Mouse (Mus musculus): ENCODE data around the gene Wdr35. TPM values are rescaled to one million over a fixed set of nuclear protein-coding genes. Genes with fewer than 3 reads are reported as not detected.
"Not testable (repeated sequence)": the region's sequence is repeated elsewhere in the genome, so short reads cannot be mapped to it uniquely, and the experiment has no call there.

Gene Wdr35
- 12.8 and 14.4 TPM in 2 replicates for polyA plus RNA-seq (2014; fragmentation: Nextera tagmentation; extraction: Ambion mirVana)

- Histone ChIP-seq H3K9ac (ENCODE audit: low read length) (peak within 1 kb of the TSS; percentile 77), H3K27me3 (ENCODE audit: control insufficient read depth, insufficient read depth, low read length) (no peaks in the 10 kb centered on the region), H3K4me1 (ENCODE audit: control insufficient read depth in 2 of 2, insufficient read depth in 2 of 2, low read length in 2 of 2) (peaks cover 5 to 15% of the 10 kb centered on the region in 2 experiments), H3K9me3 (ENCODE audit: control insufficient read depth, low read length) (no peaks in the 10 kb centered on the region), H3K4me2 (ENCODE audit: low read length) (peak within 1 kb of the TSS; percentile 97), H3K4me3 (ENCODE audit: control insufficient read depth in 1 of 2, insufficient read depth in 1 of 2, low read depth in 1 of 2, low read length in 2 of 2) (peak within 1 kb of the TSS; percentile 80 to 84), H3K36me3 (ENCODE audit: control insufficient read depth, insufficient read depth, low read length) (peaks cover 10% of the 10 kb centered on the region), H3K27ac (replicated peaks in 1 of 2; ENCODE audit: control insufficient read depth in 1 of 2, insufficient read depth in 1 of 2, low read depth in 2 of 2, low read length in 2 of 2) (peak within 1 kb of the TSS in 1 of 2 experiments; percentile 46; a peak in 1 of 4 replicates)
- WGBS: under 1% methylated on average over 44 of the region's 45 CpGs
- peak; percentile 59; the same call in 1 of the 2 replicates for ATAC-seq (ENCODE audit: insufficient number of reproducible peaks, insufficient read depth, low FRiP score, low read depth)
Observed at GRCm38 (mm10) chr12:8973820-8974465, at the start of gene Wdr35. TSS of gene Wdr35 (plus strand) at chr12:8973892.

DNA sequence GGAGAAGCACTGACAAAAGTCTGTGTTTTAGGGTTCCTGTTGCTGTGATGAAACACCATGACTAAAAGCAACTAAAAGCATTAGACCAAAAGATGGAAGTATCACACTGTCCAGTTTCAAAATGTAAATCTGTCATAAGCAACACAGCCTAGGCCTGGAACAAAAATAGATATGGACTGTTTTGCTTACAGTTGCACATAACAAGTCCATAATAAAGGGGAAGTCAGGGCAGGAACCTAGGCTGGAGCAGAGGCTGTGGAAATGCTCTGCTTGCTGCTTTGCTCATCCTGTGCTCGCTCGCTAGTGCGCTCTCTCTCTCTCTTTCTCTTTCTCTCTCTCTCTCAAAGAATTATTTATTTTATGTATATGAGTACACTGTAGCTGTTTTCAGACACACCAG is 46.0 kb upstream of the Wdr35 start:
- Histone ChIP-seq H3K4me1 (ENCODE audit: control insufficient read depth in 2 of 2, insufficient read depth in 2 of 2, low read length in 2 of 2) (peaks cover 7 to 60% of the 10 kb centered on the region in 2 experiments), H3K27me3 (ENCODE audit: control insufficient read depth, insufficient read depth, low read length) (no peaks in the 10 kb centered on the region), H3K27ac (replicated peaks in 1 of 2; ENCODE audit: control insufficient read depth in 1 of 2, insufficient read depth in 1 of 2, low read depth in 2 of 2, low read length in 2 of 2) (no peak overlapping the region), H3K4me3 (ENCODE audit: control insufficient read depth in 1 of 2, insufficient read depth in 1 of 2, low read depth in 1 of 2, low read length in 2 of 2) (no peak overlapping the region), H3K4me2 (ENCODE audit: low read length) (no peak overlapping the region), H3K9ac (ENCODE audit: low read length) (no peak overlapping the region), H3K36me3 (ENCODE audit: control insufficient read depth, insufficient read depth, low read length) (peaks cover 28% of the 10 kb centered on the region), H3K9me3 (ENCODE audit: control insufficient read depth, low read length) (no peaks in the 10 kb centered on the region)
- 83% methylated on average over 3 of the region's 3 CpGs for WGBS
- ATAC-seq (ENCODE audit: insufficient number of reproducible peaks, insufficient read depth, low FRiP score, low read depth): no peak

DNA sequence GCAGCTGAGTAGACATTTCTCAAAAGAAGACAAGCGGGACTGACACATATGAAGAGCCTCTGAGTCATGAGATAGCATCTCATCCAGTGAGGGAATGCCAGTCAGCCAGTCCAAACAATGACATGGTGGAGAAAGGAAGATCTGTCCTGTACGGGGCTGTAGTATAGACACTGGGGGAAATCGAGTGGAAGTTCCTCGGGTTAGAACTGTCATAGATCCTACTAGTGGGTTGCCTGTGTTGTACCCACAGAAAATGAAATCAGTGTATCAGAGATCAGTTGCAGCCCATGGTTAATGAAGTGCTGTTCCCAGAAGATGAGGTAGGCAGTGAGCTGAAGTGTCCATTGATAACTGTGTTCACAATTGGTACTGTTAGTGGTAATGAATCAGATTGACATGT is 44.9 kb upstream of the Wdr35 start:
- no peaks in the 10 kb centered on the region for H3K9me3 ChIP-seq (ENCODE audit: control insufficient read depth, low read length)
- H3K27me3 ChIP-seq (ENCODE audit: control insufficient read depth, insufficient read depth, low read length): no peaks in the 10 kb centered on the region
- no peak overlapping the region for H3K27ac ChIP-seq (replicated peaks in 1 of 2; ENCODE audit: control insufficient read depth in 1 of 2, insufficient read depth in 1 of 2, low read depth in 2 of 2, low read length in 2 of 2)
- H3K9ac ChIP-seq (ENCODE audit: low read length): no peak overlapping the region
- no peak for ATAC-seq (ENCODE audit: insufficient number of reproducible peaks, insufficient read depth, low FRiP score, low read depth)
- peaks cover 4 to 54% of the 10 kb centered on the region in 2 experiments for H3K4me1 ChIP-seq (ENCODE audit: control insufficient read depth in 2 of 2, insufficient read depth in 2 of 2, low read length in 2 of 2)
- 57% methylated on average over 4 of the region's 4 CpGs for WGBS
- peaks cover 39% of the 10 kb centered on the region for H3K36me3 ChIP-seq (ENCODE audit: control insufficient read depth, insufficient read depth, low read length)
- no peak overlapping the region for H3K4me3 ChIP-seq (ENCODE audit: control insufficient read depth in 1 of 2, insufficient read depth in 1 of 2, low read depth in 1 of 2, low read length in 2 of 2)
- no peak overlapping the region for H3K4me2 ChIP-seq (ENCODE audit: low read length)

GRCm38 (mm10) chr12:8931083-8931482 is 42.6 kb upstream of the Wdr35 start:
- ATAC-seq (ENCODE audit: insufficient number of reproducible peaks, insufficient read depth, low FRiP score, low read depth): no peak
- peaks cover 49% of the 10 kb centered on the region for H3K36me3 ChIP-seq (ENCODE audit: control insufficient read depth, insufficient read depth, low read length)
- 50% methylated on average over 4 of the region's 4 CpGs for WGBS

DNA sequence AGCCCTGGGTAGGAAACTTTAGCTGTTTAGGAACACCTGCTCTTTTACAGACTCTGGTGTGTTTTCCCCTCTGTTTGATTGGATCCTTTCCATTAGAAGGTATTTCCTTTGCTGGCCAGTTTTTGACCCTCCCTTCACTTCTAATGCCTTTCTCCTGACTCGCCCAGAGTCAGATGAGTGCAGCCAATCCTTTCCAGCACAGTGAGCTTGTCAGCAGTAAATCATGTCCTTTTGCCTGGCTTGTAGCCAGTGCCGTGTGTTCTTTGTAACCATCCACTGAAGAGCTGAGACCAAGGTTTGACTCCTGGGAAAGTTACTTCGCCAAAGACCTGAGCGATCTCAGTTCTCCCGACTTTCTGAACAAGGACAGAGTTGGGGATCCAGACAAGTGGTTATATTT is 38.3 kb upstream of the Wdr35 start:
- no peak overlapping the region for H3K4me3 ChIP-seq (ENCODE audit: control insufficient read depth in 1 of 2, insufficient read depth in 1 of 2, low read depth in 1 of 2, low read length in 2 of 2)
- H3K4me1 ChIP-seq (ENCODE audit: control insufficient read depth in 2 of 2, insufficient read depth in 2 of 2, low read length in 2 of 2): peaks cover 5 to 24% of the 10 kb centered on the region in 2 experiments
- WGBS: 42% methylated on average over 5 of the region's 5 CpGs
- H3K4me2 ChIP-seq (ENCODE audit: low read length): no peak overlapping the region
- peak overlapping the region; percentile 26 to 49; a peak in 3 of 4 replicates for H3K27ac ChIP-seq (replicated peaks in 1 of 2; ENCODE audit: control insufficient read depth in 1 of 2, insufficient read depth in 1 of 2, low read depth in 2 of 2, low read length in 2 of 2)
- no peak overlapping the region for H3K9ac ChIP-seq (ENCODE audit: low read length)
- H3K9me3 ChIP-seq (ENCODE audit: control insufficient read depth, low read length): no peaks in the 10 kb centered on the region
- peaks cover 74% of the 10 kb centered on the region for H3K36me3 ChIP-seq (ENCODE audit: control insufficient read depth, insufficient read depth, low read length)
- ATAC-seq (ENCODE audit: insufficient number of reproducible peaks, insufficient read depth, low FRiP score, low read depth): no peak
- no peaks in the 10 kb centered on the region for H3K27me3 ChIP-seq (ENCODE audit: control insufficient read depth, insufficient read depth, low read length)

More at GRCm38 (mm10) chr12:8931083-8931482, 42.6 kb upstream of the Wdr35 start:
- H3K9me3 ChIP-seq (ENCODE audit: control insufficient read depth, low read length): no peaks in the 10 kb centered on the region
- H3K9ac ChIP-seq (ENCODE audit: low read length): no peak overlapping the region
- H3K4me3 ChIP-seq (ENCODE audit: control insufficient read depth in 1 of 2, insufficient read depth in 1 of 2, low read depth in 1 of 2, low read length in 2 of 2): no peak overlapping the region
- H3K4me1 ChIP-seq (ENCODE audit: control insufficient read depth in 2 of 2, insufficient read depth in 2 of 2, low read length in 2 of 2): peaks cover 6 to 57% of the 10 kb centered on the region in 2 experiments
- H3K27ac ChIP-seq (replicated peaks in 1 of 2; ENCODE audit: control insufficient read depth in 1 of 2, insufficient read depth in 1 of 2, low read depth in 2 of 2, low read length in 2 of 2): no peak overlapping the region
- no peaks in the 10 kb centered on the region for H3K27me3 ChIP-seq (ENCODE audit: control insufficient read depth, insufficient read depth, low read length)
- H3K4me2 ChIP-seq (ENCODE audit: low read length): no peak overlapping the region

- H3K4me1 ChIP-seq (ENCODE audit: control insufficient read depth in 2 of 2, insufficient read depth in 2 of 2, low read length in 2 of 2): peaks cover 2 to 16% of the 10 kb centered on the region in 2 experiments
- not testable (repeated sequence) for H3K4me2 ChIP-seq (ENCODE audit: low read length); H3K27me3 ChIP-seq (ENCODE audit: control insufficient read depth, insufficient read depth, low read length); H3K9ac ChIP-seq (ENCODE audit: low read length); ATAC-seq (ENCODE audit: insufficient number of reproducible peaks, insufficient read depth, low FRiP score, low read depth); H3K4me3 ChIP-seq (ENCODE audit: control insufficient read depth in 1 of 2, insufficient read depth in 1 of 2, low read depth in 1 of 2, low read length in 2 of 2); H3K27ac ChIP-seq (replicated peaks in 1 of 2; ENCODE audit: control insufficient read depth in 1 of 2, insufficient read depth in 1 of 2, low read depth in 2 of 2, low read length in 2 of 2); H3K9me3 ChIP-seq (ENCODE audit: control insufficient read depth, low read length)
- H3K36me3 ChIP-seq (ENCODE audit: control insufficient read depth, insufficient read depth, low read length): peaks cover 74% of the 10 kb centered on the region
- 74% methylated on average over 4 of the region's 4 CpGs for WGBS
Observed at GRCm38 (mm10) chr12:8936210-8936609, 37.5 kb upstream of the Wdr35 start.

DNA sequence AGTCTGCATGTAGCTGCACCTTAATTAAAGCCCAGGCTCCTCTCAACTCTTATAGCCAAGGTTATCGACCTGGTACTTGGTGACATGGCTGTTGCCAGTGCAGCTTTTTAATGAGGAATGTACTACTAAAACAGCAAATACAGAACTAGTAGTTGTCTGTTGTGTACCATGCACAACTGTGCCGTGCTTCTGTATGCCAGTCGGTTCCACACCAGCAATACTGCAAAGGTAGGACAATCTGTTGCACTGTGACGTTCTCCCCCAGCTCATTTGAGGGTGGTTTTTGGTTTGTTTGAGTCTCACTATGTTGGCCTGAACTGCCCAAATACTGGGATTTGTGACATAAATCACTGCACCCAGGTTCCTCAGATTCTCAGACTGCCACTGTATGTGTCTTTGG is 34.2 kb upstream of the Wdr35 start:
- Histone ChIP-seq H3K27me3 (ENCODE audit: control insufficient read depth, insufficient read depth, low read length) (no peaks in the 10 kb centered on the region), H3K9ac (ENCODE audit: low read length) (no peak overlapping the region), H3K27ac (replicated peaks in 1 of 2; ENCODE audit: control insufficient read depth in 1 of 2, insufficient read depth in 1 of 2, low read depth in 2 of 2, low read length in 2 of 2) (no peak overlapping the region), H3K9me3 (ENCODE audit: control insufficient read depth, low read length) (no peaks in the 10 kb centered on the region), H3K4me3 (ENCODE audit: control insufficient read depth in 1 of 2, insufficient read depth in 1 of 2, low read depth in 1 of 2, low read length in 2 of 2) (no peak overlapping the region), H3K4me1 (ENCODE audit: control insufficient read depth in 2 of 2, insufficient read depth in 2 of 2, low read length in 2 of 2) (peaks cover 2 to 13% of the 10 kb centered on the region in 2 experiments; a peak in 3 of 4 replicates), H3K4me2 (ENCODE audit: low read length) (no peak overlapping the region), H3K36me3 (ENCODE audit: control insufficient read depth, insufficient read depth, low read length) (peaks cover 51% of the 10 kb centered on the region)
- ATAC-seq (ENCODE audit: insufficient number of reproducible peaks, insufficient read depth, low FRiP score, low read depth): no peak
- WGBS: 88% methylated on average over 4 of the region's 4 CpGs

All from heart, embryonic 14.5 days (tissue).